Mouse (Mus musculus) bone marrow, adult 2 months (tissue): ENCODE measurements around the gene Naa60. TPM values are rescaled to one million over a fixed set of nuclear protein-coding genes. Genes with fewer than 3 reads are reported as not detected.
"Not testable (repeated sequence)": the region's sequence is repeated elsewhere in the genome, so short reads cannot be mapped to it uniquely, and the experiment has no call there.

Experiments used
- H3K27ac ChIP-seq: fragments of 200-500 bp; 2 replicates; pipeline ENCODE4 v1.5.1; 2012; ENCODE audit warnings: low read depth, mild to moderate bottlenecking, control low read depth, inconsistent platforms, low read length; ENCODE audit not compliant: control insufficient read depth, poor library complexity, insufficient read depth
- H3K4me1 ChIP-seq: fragments of 200-500 bp; 2 replicates; pipeline ENCODE4 v1.6.1; 2011; ENCODE audit warnings: low read length; ENCODE audit not compliant: control insufficient read depth, insufficient read depth
- H3K4me3 ChIP-seq: fragments of 200-500 bp; replicated peaks from 2 replicates; pipeline ENCODE3; 2011; ENCODE audit warnings: mild to moderate bottlenecking, low read depth, low read length, control low read depth; ENCODE audit not compliant: control insufficient read depth
- CTCF ChIP-seq: fragments of 200-500 bp; IDR thresholded peaks from 2 replicates; pipeline ENCODE4 v1.5.1; 2011; ENCODE audit warnings: low read length, control low read depth; ENCODE audit not compliant: control insufficient read depth, insufficient read depth
- POLR2A ChIP-seq: fragments of 200-500 bp; IDR thresholded peaks from 2 replicates; pipeline ENCODE4 v1.6.1; 2011; ENCODE audit warnings: low read depth, mild to moderate bottlenecking, control low read depth, low read length, borderline replicate concordance; ENCODE audit not compliant: control insufficient read depth
- WGBS: fragments of 180-500 bp; shearing (Covaris S2); methylation state at CpG from one replicate; pipeline ENCODE4 v1.1.7; 2018; 5-methylcytosine and 5-hydroxymethylcytosine counted together
- polyA plus RNA-seq: library from polyadenylated mRNA; stranded (reverse); fragments of >200 nt; gene quantifications from 2 replicates; pipeline ENCODE4 v1.2.4, GENCODE M21; 2011; ENCODE audit warnings: low replicate concordance; ENCODE audit not compliant: missing spikeins, insufficient read depth, insufficient read length

Naa60 gene
- polyA plus RNA-seq, 1 experiment: 42.4 TPM

DNA sequence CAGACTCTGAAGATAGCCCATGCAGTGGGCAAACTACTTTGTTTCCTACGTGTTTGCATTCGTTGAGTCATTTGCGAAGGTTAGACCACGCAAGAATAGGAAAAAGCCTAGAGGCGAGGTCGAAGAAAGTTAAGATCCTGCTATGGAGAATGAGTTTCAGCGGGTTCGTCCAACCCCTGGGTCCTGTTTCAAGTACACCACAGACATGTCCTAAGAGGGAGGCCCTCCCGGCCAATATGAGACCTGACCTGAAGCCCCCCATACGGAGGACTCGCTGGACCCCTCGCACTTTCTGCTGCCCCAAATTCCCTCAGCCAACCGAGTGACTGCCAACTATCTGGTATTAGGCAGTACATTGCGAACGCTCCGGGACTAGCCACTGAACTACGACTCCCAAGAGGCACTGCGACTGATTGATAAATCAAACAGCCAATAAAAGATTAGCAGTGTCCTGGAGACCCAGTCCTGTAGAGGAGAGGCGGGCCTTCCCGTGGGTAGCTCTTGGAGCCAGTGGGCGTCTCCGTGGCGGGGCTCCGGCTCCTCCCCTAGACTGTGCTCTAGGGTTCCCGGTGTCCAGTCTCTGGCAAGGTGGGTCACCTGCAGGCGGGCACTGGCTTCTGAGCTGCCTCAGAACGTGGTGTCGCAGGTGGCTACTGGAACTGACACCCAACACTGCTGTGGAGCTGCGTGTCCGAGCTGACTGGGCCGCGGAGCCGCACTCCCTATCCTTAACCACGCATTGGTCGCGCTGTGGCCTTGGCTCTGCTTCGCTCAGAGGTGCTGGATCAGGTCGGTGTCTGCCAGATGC, 25.3 kb upstream of the Naa60 start, which contains the start of gene Zfp174:
Gene Zfp174, plus strand, starts transcription at position 558 of the 808 bp plus-strand sequence.
- Histone ChIP-seq H3K27ac (no peak within 1 kb of the TSS), H3K4me3 (peak within 1 kb of the TSS; percentile 80), H3K4me1 (no peaks in the 10 kb centered on the region)
- 2% methylated on average over 38 of the region's 38 CpGs for WGBS
- TF ChIP-seq POLR2A: no peak; the same call in 1 of the 2 replicates

GRCm38 (mm10) chr16:3847871-3848270, 24.3 kb upstream of the Naa60 start:
- WGBS: 79% methylated on average over 4 of the region's 4 CpGs
- H3K27ac ChIP-seq: no peak overlapping the region
- no peak overlapping the region for H3K4me3 ChIP-seq
- TF ChIP-seq POLR2A: no peak
- no peak for TF ChIP-seq CTCF
- H3K4me1 ChIP-seq: no peaks in the 10 kb centered on the region

DNA sequence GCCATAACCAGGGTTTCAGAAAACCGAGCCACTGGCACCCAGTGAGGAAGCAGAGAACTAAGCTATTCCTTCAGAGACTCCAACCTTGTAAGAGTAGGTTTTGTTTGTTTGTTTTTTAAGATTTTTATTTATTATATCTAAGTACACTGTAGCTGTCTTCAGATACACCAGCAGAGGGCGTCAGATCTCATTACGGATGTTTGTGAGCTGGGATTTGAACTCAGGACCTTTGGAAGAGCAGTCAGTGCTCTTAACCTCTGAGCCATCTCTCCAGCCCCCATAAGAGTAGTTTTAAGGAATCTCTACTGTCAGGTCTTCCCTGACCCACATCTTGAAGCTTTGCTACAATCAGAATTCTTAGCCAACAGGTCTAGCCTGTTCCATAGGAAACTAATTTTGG, 23.8 kb upstream of the Naa60 start:
- no peak overlapping the region for H3K27ac ChIP-seq
- no peaks in the 10 kb centered on the region for H3K4me1 ChIP-seq
- WGBS: 72% methylated on average over 3 of the region's 3 CpGs
- TF ChIP-seq CTCF (no peak), POLR2A (no peak)
- H3K4me3 ChIP-seq: no peak overlapping the region

GRCm38 (mm10) chr16:3851301-3851700, 20.9 kb upstream of the Naa60 start:
- H3K27ac ChIP-seq, H3K4me3 ChIP-seq, H3K4me1 ChIP-seq: not testable (repeated sequence)
- WGBS: 88% methylated on average over 13 of the region's 13 CpGs

DNA sequence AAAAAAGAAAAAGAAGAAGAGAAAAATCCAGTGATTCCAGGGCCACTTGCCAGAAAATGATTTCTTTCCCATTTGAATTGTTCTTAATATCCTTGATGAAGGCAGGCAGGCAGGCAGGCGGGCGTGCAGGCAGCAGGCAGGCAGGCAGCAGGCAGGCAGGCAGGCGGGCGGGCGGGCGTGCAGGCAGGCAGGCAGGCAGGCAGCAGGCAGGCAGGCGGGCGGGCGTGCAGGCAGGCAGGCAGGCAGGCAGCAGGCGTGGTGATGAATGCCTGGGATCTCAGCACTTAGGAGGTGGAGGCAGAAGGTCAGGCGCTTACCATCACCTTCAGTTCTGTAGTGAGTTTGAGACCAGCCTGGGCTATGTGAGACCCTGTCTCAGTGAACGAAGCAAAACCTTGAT, 19.6 kb upstream of the Naa60 start:
- H3K4me3 ChIP-seq: no peak overlapping the region
- no peak overlapping the region for H3K27ac ChIP-seq
- WGBS: 89% methylated on average over 12 of the region's 12 CpGs
- TF ChIP-seq POLR2A: no peak
- TF ChIP-seq CTCF: no peak
- H3K4me1 ChIP-seq: no peaks in the 10 kb centered on the region

- Histone ChIP-seq H3K4me1 (no peaks in the 10 kb centered on the region), H3K27ac (no peak overlapping the region), H3K4me3 (no peak overlapping the region)
- 87% methylated on average over 11 of the region's 11 CpGs for WGBS
- TF ChIP-seq CTCF (no peak), POLR2A (no peak)
Measured at GRCm38 (mm10) chr16:3854437-3855182, 17.6 kb upstream of the Naa60 start.

GRCm38 (mm10) chr16:3855776-3856175, 16.4 kb upstream of the Naa60 start:
- WGBS: 41% methylated on average over 1 of the region's 1 CpGs
- Histone ChIP-seq H3K27ac (no peak overlapping the region), H3K4me1 (no peaks in the 10 kb centered on the region), H3K4me3 (no peak overlapping the region)
- TF ChIP-seq POLR2A (no peak), CTCF (no peak)

DNA sequence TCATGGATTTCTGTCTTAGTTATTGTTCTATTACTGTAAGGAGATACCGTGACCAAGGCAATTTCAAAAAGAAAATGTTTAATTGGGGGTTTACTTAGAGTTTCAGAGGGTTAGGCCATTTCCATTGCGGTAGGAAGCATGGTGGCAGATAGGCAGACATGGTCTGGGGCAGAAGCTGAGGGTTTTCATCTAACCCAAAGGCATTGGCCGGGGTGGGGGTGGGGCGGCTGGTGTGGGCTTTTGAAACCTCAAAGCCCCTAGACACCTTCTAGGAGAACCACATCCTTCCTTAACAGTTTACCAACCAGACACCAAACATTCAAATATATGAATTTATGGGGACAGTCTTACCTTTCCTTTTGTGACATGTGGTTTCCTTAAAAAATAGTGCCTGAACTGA, 12.9 kb upstream of the Naa60 start:
- 35% methylated on average over 4 of the region's 4 CpGs for WGBS
- H3K27ac ChIP-seq: no peak overlapping the region
- H3K4me3 ChIP-seq: no peak overlapping the region
- TF ChIP-seq POLR2A (no peak), CTCF (no peak)
- H3K4me1 ChIP-seq: no peaks in the 10 kb centered on the region

GRCm38 (mm10) chr16:3871815-3872214, 360 bp upstream of the Naa60 start:
- Histone ChIP-seq H3K4me1 (no peaks in the 10 kb centered on the region; the same call in 1 of the 2 replicates), H3K27ac (peak overlapping the region; percentile 73), H3K4me3 (peak overlapping the region; percentile 88)
- 1% methylated on average over 16 of the region's 16 CpGs for WGBS
- no peak for TF ChIP-seq POLR2A
- no peak for TF ChIP-seq CTCF
